Mouse (Mus musculus) left cerebral cortex, adult 9 months (tissue): ENCODE measurements around the gene Bicdl2.

Source experiments
- DNase-seq, 2 experiments: peaks; one replicate each; pipeline ENCODE4 v3.0.0; 2022; ENCODE audit warnings: low spot score in 2 of 2

Gene Bicdl2

GRCm38 (mm10) chr17:23674271-23674952 is 14.1 kb downstream of the Bicdl2 start:
- no peak for DNase-seq

- DNase-seq, result no peak
Measured at GRCm38 (mm10) chr17:23675127-23675526, 14.8 kb downstream of the Bicdl2 start.

- no peak for DNase-seq
Measured at GRCm38 (mm10) chr17:23675564-23676281, 15.4 kb downstream of the Bicdl2 start.

GRCm38 (mm10) chr17:23676473-23677031 is 16.2 kb downstream of the Bicdl2 start:
- no peak for DNase-seq

GRCm38 (mm10) chr17:23677236-23677679 is 17.0 kb downstream of the Bicdl2 start, which contains the start of gene Tnfrsf12a:
TSS of gene Tnfrsf12a (minus strand) at chr17:23677468.
- peak in 1 of 2 experiments; percentile 72 for DNase-seq

- DNase-seq, result no peak
Measured at GRCm38 (mm10) chr17:23679127-23679835, 19.0 kb downstream of the Bicdl2 start, which contains the start of gene Cldn6. TSS of gene Cldn6 (plus strand) at chr17:23679249.

- DNase-seq, result no peak
Measured at GRCm38 (mm10) chr17:23680336-23680735, 20.0 kb downstream of the Bicdl2 start.

GRCm38 (mm10) chr17:23681086-23681485 is 20.8 kb downstream of the Bicdl2 start:
- no peak for DNase-seq

GRCm38 (mm10) chr17:23682092-23682491 is 21.8 kb downstream of the Bicdl2 start:
- DNase-seq, result no peak

- DNase-seq, result no peak
Measured at GRCm38 (mm10) chr17:23682530-23682929, 22.2 kb downstream of the Bicdl2 start.

- DNase-seq, result no peak
Measured at GRCm38 (mm10) chr17:23683226-23683625, 22.9 kb downstream of the Bicdl2 start.

- no peak for DNase-seq
Measured at GRCm38 (mm10) chr17:23683856-23684672, 23.8 kb downstream of the Bicdl2 start, which contains the start of gene Cldn9. TSS of gene Cldn9 (minus strand) at chr17:23684026.

- DNase-seq, result no peak
Measured at GRCm38 (mm10) chr17:23694491-23694890, 34.2 kb downstream of the Bicdl2 start.

- no peak for DNase-seq
Measured at GRCm38 (mm10) chr17:23695801-23696200, 35.5 kb downstream of the Bicdl2 start.

- no peak for DNase-seq
Measured at GRCm38 (mm10) chr17:23699131-23700077, 39.1 kb downstream of the Bicdl2 start.

- DNase-seq, result peak; percentile 73 to 92
Measured at GRCm38 (mm10) chr17:23700079-23700478, 39.8 kb downstream of the Bicdl2 start.

- DNase-seq, result peak in 1 of 2 experiments; percentile 36
Measured at GRCm38 (mm10) chr17:23703301-23703700, 43.0 kb downstream of the Bicdl2 start.

GRCm38 (mm10) chr17:23704741-23705140 is 44.4 kb downstream of the Bicdl2 start:
- DNase-seq, result peak in 1 of 2 experiments; percentile 32

- no peak for DNase-seq
Measured at GRCm38 (mm10) chr17:23705525-23706104, 45.3 kb downstream of the Bicdl2 start.
